Comparison of ENCODE assay signal across 9 mouse cellular contexts in genomic region chr9:72449367-72449766, GRCm38 (mm10). TPM values are rescaled to one million over a fixed set of nuclear protein-coding genes. Genes with fewer than 3 reads are reported as not detected.
DNase-seq lines count a peak whose midpoint lies in the region; ATAC-seq and TF ChIP-seq lines count a peak whose summit lies in the region.
"Had no signal": no experiment of that assay in that cellular context is flagged by ENCODE, and none has a peak within 500 bp of the region (broad histone marks: within the 10 kb centered on the region; RNA-seq: fewer than 3 reads in every experiment).

No protein-coding gene starts in this region.

- H3K27ac ChIP-seq in kidney, postnatal 0 days: no peak overlapping the region
- H3K27ac ChIP-seq: limb, embryonic 15.5 days had no signal

- TF ChIP-seq CTCF in kidney, postnatal 0 days (IDR thresholded peaks at IDR 0.05; ENCODE audit: low read depth): no peak

- no peaks in the 10 kb centered on the region for H3K4me1 ChIP-seq in kidney, postnatal 0 days (replicated peaks; ENCODE audit: insufficient read depth, low read length)
- H3K4me1 ChIP-seq: limb, embryonic 15.5 days had no signal

- H3K9me3 ChIP-seq in kidney, postnatal 0 days (replicated peaks; ENCODE audit: low read length): no peaks in the 10 kb centered on the region
- H3K9me3 ChIP-seq: limb, embryonic 15.5 days had no signal

- H3K9ac ChIP-seq in kidney, postnatal 0 days (ENCODE audit: low read depth, low read length): no peak overlapping the region
- H3K9ac ChIP-seq: limb, embryonic 15.5 days had no signal

- no peaks in the 10 kb centered on the region for H3K27me3 ChIP-seq in kidney, postnatal 0 days (ENCODE audit: insufficient read depth, low read length)
- H3K27me3 ChIP-seq: limb, embryonic 15.5 days had no signal

- peaks cover 12% of the 10 kb centered on the region; the same call in 1 of the 2 replicates for H3K36me3 ChIP-seq in kidney, postnatal 0 days (ENCODE audit: insufficient read depth, low read length)

- WGBS in kidney, postnatal 0 days: 82% methylated on average over 7 of the region's 7 CpGs

- H3K4me2 ChIP-seq in kidney, postnatal 0 days (ENCODE audit: low read length): peak overlapping the region; percentile 19; the same call in 1 of the 2 replicates
- H3K4me2 ChIP-seq: limb, embryonic 15.5 days had no signal

- DNase-seq in ovary, adult 18-20 months (ENCODE audit: low spot score): peak; percentile 26
- no peak for DNase-seq in ovary, postnatal 10 days (ENCODE audit: low spot score)
- peak; percentile 19 for DNase-seq in kidney, postnatal 0 days (ENCODE audit: low spot score)
- no peak for DNase-seq in adipocyte (ENCODE audit: low spot score)
- DNase-seq in embryo, embryonic 10 days (ENCODE audit: low spot score): no peak
- no peak for DNase-seq in embryo, embryonic 11 days

- ATAC-seq in erythroid progenitor cell, adult 5-6 weeks (replicated peaks; ENCODE audit: low FRiP score, poor library complexity, severe bottlenecking): peak; percentile 84
- no peak for ATAC-seq in kidney, postnatal 0 days (replicated peaks; ENCODE audit: low FRiP score, low read depth)
- peak; percentile 88 for ATAC-seq in monocyte, adult 5-6 weeks (replicated peaks; ENCODE audit: insufficient number of reproducible peaks, low FRiP score, low TSS enrichment, poor library complexity, severe bottlenecking)

- H3K4me3 ChIP-seq in kidney, postnatal 0 days (replicated peaks; ENCODE audit: low read depth, low read length): peak overlapping the region; percentile 6; the same call in 1 of the 2 replicates
- H3K4me3 ChIP-seq: limb, embryonic 15.5 days had no signal

RNA-seq across cellular contexts. Expression of gene Mns1, which starts 11.6 kb away (rescaled TPM):
- 177 and 188 TPM in 2 replicates for total RNA-seq in erythroid progenitor cell, adult 5-6 weeks (2015; ENCODE audit: low replicate concordance)
- 146 and 157 TPM in 2 replicates for total RNA-seq in erythroid progenitor cell, adult 5-6 weeks (2017; ENCODE audit: low replicate concordance)
- 13.4 and 16.1 TPM in 2 replicates for polyA plus RNA-seq in kidney, postnatal 0 days (2015; fragmentation: Nextera tagmentation; extraction: Ambion mirVana)
- 0.48 to 1.6 TPM (median 1.1 TPM) in 3 replicates for total RNA-seq in monocyte, adult 5-6 weeks (2017)

RNA-seq across cellular contexts. Expression of gene Tex9, which starts 42.6 kb away (rescaled TPM):
- total RNA-seq in erythroid progenitor cell, adult 5-6 weeks (2015; ENCODE audit: low replicate concordance): 25.9 and 51.1 TPM in 2 replicates
- total RNA-seq in erythroid progenitor cell, adult 5-6 weeks (2017; ENCODE audit: low replicate concordance): 58.1 and 61.0 TPM in 2 replicates
- polyA plus RNA-seq in kidney, postnatal 0 days (2015; fragmentation: Nextera tagmentation; extraction: Ambion mirVana): 25.9 and 28.5 TPM in 2 replicates
- total RNA-seq in monocyte, adult 5-6 weeks (2017): 10.7 to 58.1 TPM (median 11.2 TPM) in 3 replicates

Comparison
In these comparisons a context has a peak if more than half of its experiments do, and no peak if none do; other contexts are left out.
1. DNase-seq: peak in ovary, adult 18-20 months (single experiment) and kidney, postnatal 0 days (single experiment); none in ovary, postnatal 10 days (single experiment), adipocyte (single experiment), embryo, embryonic 10 days (single experiment) and embryo, embryonic 11 days (single experiment).
2. RNA of gene Mns1, which starts 11.6 kb away (total RNA-seq): 146 to 188 TPM in erythroid progenitor cell, adult 5-6 weeks; 0.48 to 1.6 TPM in monocyte, adult 5-6 weeks; every median in the first group is over 10 times any median in the second.